Mouse (Mus musculus): ENCODE data around the gene Thoc5. TPM values are rescaled to one million over a fixed set of nuclear protein-coding genes. Genes with fewer than 3 reads are reported as not detected.

The Thoc5 gene
- 2.5 and 2.7 TPM in 2 replicates for total RNA-seq (2015; ENCODE audit: low replicate concordance)
- total RNA-seq (2017; ENCODE audit: low replicate concordance): 11.3 and 17.1 TPM in 2 replicates

- ATAC-seq (replicated peaks; ENCODE audit: low FRiP score, poor library complexity, severe bottlenecking): peak; percentile 94
These were observed at the start of gene Thoc5 for GRCm38 (mm10) chr11:4894848-4895816. TSS of gene Thoc5 (plus strand) at chr11:4895320.

DNA sequence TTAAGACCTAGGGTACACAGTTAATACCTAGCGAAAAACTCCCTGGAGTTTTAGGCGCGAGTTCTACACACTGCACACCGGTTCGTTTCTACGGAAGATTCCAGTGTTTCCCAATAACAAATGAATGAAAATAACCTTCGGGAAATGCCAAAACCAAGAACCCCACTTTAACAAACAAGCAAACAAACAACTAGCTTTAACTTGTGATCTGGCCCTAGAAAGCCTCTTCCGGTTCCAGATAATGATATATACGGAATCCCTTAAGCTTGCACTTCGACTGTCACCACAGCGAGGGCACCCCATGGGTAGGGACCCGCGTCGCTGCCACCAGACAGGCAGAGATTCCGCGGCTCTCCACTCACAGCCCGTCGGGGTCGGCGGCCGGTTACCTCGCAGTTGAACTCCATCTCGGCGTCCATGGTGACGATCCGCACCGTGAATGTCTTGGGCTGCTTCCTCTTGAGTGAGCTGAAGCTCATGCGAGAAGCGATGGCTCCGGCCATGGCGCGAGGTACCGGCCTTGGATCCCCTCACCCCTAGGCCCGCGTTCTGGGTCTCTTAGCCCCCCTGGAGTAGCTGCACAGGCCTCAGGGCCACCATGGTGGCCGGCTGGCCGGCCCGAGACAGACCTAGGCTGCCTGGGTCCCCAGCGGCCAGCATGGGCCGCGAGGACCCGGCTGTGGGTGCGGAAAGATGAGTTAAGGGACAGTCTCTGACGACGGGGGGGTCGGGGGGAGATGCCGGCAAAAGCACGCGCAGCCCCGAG, 46.5 kb upstream of the Thoc5 start:
- ATAC-seq (replicated peaks; ENCODE audit: low FRiP score, poor library complexity, severe bottlenecking): peak; percentile 48

DNA sequence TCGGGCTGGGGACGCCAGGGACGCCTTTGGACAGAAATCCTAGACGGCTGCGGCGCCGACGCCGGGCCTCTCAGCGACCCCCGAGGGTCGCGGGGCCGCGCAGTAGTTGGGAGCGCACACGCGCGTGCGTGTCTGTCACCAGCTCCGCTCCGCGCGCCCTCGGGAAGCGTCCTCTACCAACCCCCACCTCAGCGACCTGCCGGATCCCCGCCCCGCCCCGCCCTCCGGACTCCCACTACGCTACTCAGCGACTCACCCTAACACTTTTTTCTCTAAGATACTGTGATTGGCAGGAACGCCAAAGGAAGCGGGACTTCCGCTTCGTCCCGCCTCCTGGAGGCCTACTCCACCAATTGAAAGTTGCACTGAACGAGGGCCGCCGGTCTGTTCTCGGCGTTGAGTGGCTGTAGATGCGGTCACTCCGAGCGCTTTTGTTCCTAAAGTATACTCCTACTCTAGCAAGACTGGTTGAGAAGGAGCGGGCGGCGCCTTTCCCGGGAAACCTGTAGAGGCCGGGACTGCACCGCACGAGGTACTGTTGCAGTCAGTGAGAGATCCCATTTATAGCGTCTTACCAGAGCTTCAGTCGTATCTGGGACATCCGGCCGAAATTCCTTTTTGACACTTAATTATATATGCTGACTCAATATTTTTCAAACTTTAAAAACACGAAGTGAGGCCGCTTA, 45.7 kb upstream of the Thoc5 start, which contains the start of gene Nf2:
Gene Nf2 (minus strand): TSS at position 279 of the 686 bp plus-strand sequence.
- ATAC-seq (replicated peaks; ENCODE audit: low FRiP score, poor library complexity, severe bottlenecking): peak; percentile 99

DNA sequence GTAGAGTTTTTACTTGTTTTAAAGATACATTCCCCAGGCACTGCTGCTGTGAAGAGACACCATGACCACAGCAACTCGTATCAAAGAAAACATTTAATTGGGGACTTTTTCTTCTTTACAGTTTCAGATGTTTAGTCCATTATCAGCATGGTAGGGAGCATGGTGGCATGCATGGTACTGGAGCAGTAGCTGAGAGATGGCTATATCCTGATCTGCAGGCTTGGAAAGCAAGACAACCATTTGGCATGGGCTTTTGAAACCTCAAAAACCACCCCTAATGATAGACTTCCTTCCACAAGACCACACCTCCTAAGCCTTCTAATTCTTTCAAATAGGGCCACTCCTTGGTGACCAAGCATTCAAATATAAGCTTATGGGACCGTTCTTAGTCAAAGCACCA, 44.7 kb upstream of the Thoc5 start:
- no peak for ATAC-seq (replicated peaks; ENCODE audit: low FRiP score, poor library complexity, severe bottlenecking)

DNA sequence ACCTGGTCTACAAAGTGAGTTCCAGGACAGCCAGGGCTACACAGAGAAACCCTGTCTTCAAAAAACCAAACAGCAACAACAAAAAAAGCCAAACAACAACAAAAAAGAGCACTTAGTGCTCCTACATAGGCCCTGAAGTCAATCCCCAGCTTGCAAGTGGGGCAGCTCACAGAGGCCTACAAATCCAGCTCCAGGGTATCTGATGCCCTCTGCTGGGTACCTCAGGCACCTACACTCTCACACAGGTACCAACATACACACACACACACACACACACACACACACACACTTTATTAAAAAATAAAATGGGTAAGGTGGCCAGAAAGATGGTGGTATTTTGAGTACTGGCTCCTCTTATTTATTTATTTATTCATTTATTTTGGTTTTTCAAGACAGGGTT, 42.1 kb upstream of the Thoc5 start:
- no peak for ATAC-seq (replicated peaks; ENCODE audit: low FRiP score, poor library complexity, severe bottlenecking)

- no peak for ATAC-seq (replicated peaks; ENCODE audit: low FRiP score, poor library complexity, severe bottlenecking)
These were observed 40.9 kb upstream of the Thoc5 start for GRCm38 (mm10) chr11:4854181-4854580.

DNA sequence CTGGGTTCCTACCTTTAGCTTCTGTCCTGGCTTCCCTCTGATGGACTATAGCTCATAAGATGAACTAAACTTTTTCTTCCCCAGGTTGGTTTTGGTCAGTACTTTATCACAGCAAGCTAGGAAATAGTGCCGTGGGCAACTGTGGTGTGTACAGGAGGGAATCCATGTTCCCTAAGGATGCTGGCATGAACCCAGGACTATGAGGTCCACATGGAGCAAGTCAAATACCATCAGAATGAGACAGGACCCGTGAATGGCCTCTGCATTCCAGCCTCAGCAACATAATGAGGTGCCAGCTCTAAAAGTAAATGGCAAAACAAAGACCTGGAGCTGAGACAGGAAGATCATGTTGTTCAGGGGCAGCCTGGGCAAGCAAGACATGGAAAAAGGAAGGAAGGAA, 36.7 kb upstream of the Thoc5 start:
- no peak for ATAC-seq (replicated peaks; ENCODE audit: low FRiP score, poor library complexity, severe bottlenecking)

GRCm38 (mm10) chr11:4860986-4861385, 34.1 kb upstream of the Thoc5 start:
- no peak for ATAC-seq (replicated peaks; ENCODE audit: low FRiP score, poor library complexity, severe bottlenecking)

DNA sequence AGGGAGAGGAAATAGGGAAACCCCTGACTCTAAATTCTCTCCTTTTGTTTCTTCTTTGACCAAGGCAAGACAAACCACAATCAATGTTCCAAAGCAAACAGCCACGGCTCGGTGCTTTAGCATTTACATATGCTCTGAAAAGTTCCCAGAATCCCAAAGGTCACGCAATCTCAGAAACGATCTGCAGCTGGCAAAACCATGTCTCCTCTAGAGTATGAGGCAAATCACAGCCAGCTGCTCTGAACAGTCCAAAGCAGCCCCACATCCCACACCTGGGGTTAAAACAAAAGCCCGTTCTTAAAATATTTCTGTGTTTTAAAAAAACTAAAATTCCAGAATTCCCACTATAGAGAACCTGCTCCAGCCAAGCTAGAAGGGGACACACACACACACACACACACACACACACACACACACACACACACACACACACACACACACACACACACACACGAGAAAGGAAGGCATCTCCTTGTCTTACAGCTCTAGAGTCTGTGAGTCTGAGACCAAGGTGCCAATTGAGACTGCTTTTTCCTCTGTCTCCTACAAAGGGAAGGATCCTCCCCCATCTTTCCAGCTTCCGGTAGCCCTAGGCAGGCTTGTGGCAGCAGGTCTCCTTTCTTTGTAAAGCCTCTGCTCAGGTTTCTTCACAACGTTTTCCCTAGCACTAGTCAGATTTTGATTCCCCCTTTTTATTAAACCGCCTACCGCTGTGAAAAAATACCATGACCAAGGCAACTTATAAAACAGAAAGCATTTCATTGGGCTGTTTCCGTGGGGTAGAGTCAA, 33.1 kb upstream of the Thoc5 start:
- no peak for ATAC-seq (replicated peaks; ENCODE audit: low FRiP score, poor library complexity, severe bottlenecking)

GRCm38 (mm10) chr11:4862730-4863129, 32.4 kb upstream of the Thoc5 start:
- ATAC-seq (replicated peaks; ENCODE audit: low FRiP score, poor library complexity, severe bottlenecking): no peak

DNA sequence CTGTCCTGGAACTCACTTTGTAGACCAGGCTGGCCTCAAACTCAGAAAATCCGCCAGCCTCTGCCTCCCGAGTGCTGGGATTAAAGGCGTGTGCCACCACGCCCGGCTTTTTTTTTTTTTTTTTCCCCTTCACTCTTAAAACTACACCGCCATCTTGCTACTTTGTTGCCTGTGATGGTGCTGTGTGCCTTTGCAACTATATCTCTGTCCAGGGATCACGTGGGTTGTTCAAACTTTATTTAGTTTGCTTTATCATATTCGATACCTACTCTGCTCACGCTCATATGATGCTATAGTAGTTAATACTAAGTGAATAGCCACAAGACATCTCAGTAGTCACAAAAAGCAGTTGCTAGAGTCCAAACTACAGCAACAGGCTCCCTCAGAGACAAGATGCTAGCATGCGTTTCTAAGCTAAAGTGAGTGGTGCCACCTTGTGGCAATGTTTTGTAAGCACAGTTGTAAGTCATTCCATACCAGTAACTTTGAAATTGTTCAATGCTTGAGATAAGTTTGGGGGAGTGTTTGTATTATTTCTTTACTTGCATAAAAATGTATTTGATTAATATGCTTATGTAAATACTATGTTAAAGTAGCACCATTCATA, 29.4 kb upstream of the Thoc5 start:
- ATAC-seq (replicated peaks; ENCODE audit: low FRiP score, poor library complexity, severe bottlenecking): peak; percentile 88

DNA sequence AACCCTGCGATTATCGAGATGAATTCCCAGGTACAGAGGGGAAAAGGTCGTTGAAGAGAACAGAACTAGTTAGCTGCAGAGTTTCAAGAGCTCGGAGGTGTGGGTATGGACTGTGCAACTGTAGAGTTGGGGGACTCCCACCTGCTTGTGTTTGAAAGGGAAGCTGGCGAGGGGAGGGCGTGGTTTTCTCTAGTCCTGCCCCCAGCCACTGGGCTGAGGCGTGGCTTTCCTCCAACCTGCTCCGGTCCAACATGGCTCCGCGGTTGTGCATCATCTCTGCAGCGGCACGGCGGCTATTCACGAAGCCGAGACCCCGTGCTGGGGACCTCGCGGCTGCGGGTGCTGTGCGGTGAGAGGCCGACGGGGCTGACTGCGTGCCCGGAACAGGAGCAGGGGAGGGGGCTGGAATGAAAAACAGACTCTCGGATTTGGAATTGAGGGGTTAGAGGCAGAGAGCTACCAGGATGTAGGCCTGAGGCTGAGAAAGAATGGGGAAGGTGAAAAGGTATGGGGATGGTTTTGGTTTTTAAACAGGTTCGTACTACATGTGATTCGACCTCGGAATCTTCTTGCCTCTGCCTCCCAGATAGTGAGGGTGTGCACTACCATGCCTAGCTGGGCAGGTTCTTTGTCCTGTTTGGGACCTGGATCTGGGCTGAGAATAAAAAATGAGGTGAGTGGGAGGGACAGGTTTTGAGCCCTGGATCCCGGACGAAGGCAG, 21.2 kb upstream of the Thoc5 start, which contains the start of gene Nipsnap1:
Gene Nipsnap1 (plus strand): TSS at position 197 of the 721 bp plus-strand sequence.
- peak; percentile 80; the same call in 1 of the 2 replicates for ATAC-seq (replicated peaks; ENCODE audit: low FRiP score, poor library complexity, severe bottlenecking)

DNA sequence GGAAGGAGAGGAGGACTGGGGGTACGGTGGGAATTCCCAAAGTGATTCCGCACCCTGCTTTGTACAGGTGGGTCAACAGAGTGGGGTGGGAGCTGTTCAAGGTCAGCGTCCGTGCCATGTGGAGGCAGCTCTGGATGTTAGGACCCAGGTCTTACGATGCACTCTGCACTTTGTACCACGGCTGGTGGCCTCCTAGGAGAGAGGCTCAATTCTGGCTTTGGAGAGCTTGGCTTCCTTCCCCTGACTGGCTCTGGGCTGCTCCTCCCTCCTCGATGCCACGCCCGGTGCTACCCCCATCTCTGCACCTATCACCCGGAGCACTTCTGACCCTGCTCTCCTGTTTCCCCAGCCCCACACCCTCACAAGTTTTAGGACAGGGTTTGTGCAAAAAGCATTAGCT, 20.6 kb upstream of the Thoc5 start:
- no peak for ATAC-seq (replicated peaks; ENCODE audit: low FRiP score, poor library complexity, severe bottlenecking)

GRCm38 (mm10) chr11:4881087-4881486, 14.0 kb upstream of the Thoc5 start:
- ATAC-seq (replicated peaks; ENCODE audit: low FRiP score, poor library complexity, severe bottlenecking): no peak

- ATAC-seq (replicated peaks; ENCODE audit: low FRiP score, poor library complexity, severe bottlenecking): no peak
These were observed 12.1 kb upstream of the Thoc5 start for GRCm38 (mm10) chr11:4882892-4883627.

GRCm38 (mm10) chr11:4885385-4885903, 9.7 kb upstream of the Thoc5 start:
- peak; percentile 75; the same call in 1 of the 2 replicates for ATAC-seq (replicated peaks; ENCODE audit: low FRiP score, poor library complexity, severe bottlenecking)

DNA sequence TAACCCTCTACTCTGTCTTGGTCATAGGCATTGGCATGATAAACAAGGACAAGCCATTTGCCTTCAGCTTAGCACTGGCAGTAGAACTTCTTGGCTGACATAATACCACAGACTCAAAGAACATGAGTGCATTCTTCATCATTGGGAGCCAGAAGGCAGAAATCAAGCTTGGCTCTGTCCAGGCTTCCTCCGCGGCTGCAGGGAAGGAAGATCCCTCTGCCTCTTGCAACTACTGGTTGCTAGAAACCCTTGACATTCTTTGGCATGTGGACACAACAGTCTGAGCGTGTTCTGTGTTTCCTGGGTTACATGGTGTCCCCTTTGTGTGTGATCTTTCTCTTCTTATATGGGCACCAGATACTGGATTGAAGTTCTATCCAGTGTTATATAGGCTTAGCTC, 8.1 kb upstream of the Thoc5 start:
- ATAC-seq (replicated peaks; ENCODE audit: low FRiP score, poor library complexity, severe bottlenecking): no peak
